Mouse (Mus musculus): Measurements from ENCODE around the gene Asic4.

Asic4 gene

DNA sequence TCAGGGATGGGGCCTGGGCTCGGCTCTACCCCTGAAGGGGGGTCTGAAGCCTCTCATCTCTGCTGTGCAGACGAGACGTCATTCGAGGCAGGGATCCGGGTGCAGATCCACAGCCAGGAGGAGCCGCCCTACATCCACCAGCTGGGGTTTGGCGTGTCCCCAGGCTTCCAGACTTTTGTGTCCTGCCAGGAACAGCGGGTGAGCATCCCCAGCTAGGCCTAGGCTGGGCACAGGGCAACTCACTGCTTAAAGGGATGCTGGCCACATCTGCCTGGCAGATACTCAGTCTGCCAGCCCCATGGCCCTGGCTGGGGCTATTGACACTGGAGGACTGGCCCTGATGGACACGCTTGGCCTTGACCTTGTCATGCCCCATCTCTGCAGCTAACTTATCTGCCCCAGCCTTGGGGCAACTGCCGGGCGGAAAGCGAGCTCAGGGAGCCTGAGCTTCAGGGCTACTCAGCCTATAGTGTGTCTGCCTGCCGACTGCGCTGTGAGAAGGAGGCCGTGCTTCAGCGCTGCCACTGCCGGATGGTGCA is 19.1 kb downstream of the Asic4 start:
- DNase-seq = no peak

- no peak for DNase-seq
Observed at GRCm38 (mm10) chr1:75476441-75476840, 26.2 kb downstream of the Asic4 start.

GRCm38 (mm10) chr1:75477264-75477965 is 27.2 kb downstream of the Asic4 start:
- peak; percentile 91 for DNase-seq

DNA sequence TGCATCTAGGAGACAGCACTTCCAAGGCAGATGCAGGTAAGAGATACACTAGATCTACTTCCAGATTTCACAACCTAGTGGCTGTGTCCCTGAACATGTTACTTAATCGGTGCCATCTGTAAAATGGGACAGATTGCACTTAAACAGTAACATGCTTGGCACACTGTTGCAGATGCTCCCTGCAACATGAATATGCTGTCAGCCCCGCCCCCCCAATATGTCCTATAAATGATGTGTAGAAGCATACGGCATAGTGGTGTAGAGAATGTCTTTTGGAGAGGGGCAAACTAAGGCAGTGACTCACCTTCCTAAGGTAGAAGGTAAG is 27.7 kb downstream of the Asic4 start:
- DNase-seq = peak; percentile 11

- peak; percentile 77 for DNase-seq
Observed at GRCm38 (mm10) chr1:75478497-75478896, 28.3 kb downstream of the Asic4 start.

DNA sequence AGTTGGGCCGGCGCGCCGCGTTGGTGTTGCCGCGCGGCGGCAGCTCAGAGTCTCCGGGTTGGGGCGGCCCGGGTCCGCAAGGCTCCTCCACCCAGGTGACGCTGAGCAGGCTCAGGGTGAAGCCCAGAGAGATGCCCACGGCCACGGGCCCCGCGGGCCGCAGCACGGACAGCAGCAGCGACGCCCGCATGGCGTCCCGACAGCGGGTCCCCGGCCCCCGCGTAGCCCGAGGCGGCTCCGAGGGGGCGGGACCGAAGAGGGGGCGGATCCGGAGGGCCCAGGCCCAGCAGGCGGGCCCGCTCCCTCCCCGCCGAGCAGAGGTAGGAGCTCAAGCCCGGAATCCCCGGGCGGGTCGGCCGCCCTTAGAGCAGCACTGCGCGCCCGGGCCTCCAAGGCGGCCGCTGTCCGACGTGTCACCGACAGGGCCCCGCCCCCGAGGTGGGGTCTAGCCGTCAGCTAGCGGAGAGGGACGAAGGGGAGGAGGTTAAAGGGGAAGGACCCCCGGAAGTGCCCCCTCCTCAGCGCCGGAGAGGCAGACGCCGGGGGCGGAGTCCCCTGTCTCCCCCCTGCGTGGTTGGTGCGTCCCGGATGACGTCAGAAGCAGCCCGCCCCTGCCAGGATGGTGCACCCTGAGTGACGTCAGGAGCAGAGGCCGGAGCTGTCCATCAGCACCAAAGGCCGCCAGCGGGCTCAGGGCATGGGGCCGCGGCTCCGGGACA is 28.8 kb downstream of the Asic4 start, which contains the start of the genes Chpf and Tmem198:
Gene Chpf, minus strand, starts transcription at position 392 of the 719 bp plus-strand sequence.
Gene Tmem198, plus strand, starts transcription at position 617 of the 719 bp plus-strand sequence.
- DNase-seq = peak; percentile 99

DNA sequence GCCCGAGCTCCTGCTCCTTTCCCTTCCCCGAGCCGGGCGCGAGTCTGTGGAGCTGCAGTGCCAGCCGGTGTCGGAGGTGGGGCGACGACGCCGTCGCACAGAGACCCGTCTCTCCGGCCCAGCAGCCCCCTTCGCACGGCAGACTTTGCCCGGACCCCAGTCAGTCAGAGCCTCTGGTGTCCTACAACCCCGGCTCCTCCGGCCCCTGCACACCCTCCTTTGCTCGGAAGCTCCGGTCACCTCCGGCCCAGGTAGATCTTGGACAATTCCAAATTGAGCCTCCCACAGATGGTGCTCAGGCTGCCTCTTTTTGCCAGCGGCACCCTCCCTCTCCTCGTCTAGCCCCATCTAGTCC is 29.4 kb downstream of the Asic4 start:
- no peak for DNase-seq

DNA sequence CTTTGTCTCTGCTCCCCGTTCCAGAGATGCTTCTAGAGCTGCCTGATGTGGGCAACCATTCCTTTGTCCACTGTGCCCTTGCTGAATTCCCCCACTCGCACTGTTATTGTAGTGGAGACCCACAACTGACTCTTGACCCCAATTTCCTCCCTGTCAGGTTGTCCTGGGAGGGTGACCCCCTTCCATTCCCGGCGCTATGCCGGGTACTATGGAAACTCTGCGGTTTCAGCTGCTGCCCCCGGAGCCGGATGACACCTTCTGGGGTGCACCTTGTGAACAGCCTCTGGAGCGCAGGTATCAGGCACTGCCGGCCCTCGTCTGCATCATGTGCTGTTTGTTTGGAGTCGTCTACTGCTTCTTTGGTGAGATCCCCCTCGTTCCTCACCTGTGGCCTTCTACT is 29.8 kb downstream of the Asic4 start:
- DNase-seq = peak; percentile 18

DNA sequence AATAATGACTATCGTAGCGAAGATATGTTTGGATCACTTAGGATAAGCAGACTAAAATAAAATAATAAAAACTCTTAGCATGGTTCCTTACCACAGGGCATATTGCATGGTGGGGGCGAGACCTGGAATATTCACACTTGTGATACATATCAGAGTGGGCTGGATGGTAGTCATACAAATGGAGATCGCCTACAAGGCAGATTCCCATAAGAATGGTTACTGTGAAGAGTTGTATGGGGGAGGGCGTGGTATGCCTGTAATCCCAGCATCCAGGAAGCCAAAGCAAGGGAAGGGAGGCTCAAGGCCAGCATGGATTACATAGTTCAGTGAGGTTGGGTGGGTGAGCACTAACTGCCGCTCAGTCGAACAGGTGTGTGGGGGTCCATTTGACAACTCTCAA is 30.5 kb downstream of the Asic4 start:
- peak; percentile 7 for DNase-seq

GRCm38 (mm10) chr1:75486561-75486960 is 36.3 kb downstream of the Asic4 start:
- peak; percentile 46 for DNase-seq

DNA sequence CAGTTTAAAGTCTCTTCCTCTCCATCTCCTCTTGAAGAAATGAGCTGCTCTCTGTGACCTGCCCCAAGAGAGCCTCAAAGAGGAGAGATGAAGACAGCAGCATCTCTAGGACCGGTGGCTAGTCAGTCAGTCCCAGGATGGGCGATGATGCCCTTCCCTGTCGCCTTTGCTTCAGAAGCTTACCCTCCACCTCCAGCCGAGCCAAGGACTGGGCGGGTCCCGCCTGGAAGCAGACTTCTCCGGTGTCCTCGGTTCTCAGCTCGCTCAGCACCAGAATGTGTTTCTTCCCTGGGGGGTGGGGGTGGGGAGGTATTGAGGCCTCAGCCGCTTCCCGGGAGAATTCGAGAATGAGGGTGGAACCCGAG is 36.8 kb downstream of the Asic4 start:
- DNase-seq = no peak

DNA sequence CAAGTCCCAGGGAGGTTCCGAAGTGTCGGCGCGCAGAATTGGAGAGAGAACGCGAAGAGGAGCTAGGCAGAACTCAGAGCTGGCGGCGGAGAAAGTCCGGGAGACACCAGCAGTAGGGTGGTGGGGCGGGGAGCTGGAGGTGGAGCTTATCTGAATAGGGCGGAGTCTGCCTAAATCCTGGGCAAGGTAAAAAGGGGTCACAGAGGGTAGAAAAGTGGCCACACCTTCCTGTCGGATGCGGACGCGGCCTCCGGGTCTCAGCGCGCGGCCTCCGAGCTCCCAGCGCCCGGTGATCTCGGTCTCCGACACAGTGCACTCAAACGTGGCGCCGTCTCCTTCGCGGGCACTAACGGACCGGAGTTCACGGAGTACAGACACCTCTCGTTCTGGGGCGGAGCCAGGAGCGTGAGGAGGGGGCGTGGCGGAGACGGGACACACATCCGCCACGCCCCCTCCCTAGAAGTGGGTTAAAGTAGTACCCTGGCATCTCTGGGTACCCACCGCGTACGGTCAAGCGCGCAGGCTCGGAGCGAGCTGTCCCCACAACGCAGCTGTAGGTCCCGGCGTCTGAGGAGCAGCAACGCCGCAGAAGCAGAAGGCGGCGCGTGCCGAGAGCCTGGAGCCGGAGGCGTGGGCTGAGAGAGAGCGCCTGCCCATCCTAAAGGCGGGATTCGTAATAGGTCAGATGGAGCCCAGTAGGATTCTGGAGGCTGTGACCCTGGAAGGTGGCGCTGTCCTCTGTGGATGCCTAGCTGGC is 37.3 kb downstream of the Asic4 start:
- peak; percentile 87 for DNase-seq

- DNase-seq = peak; percentile 7
Observed at GRCm38 (mm10) chr1:75490785-75491551, 40.7 kb downstream of the Asic4 start.

- peak; percentile 4 for DNase-seq
Observed at GRCm38 (mm10) chr1:75492579-75493170, 42.4 kb downstream of the Asic4 start.

- peak; percentile 63 for DNase-seq
Observed at GRCm38 (mm10) chr1:75494878-75495548, 44.8 kb downstream of the Asic4 start.

DNA sequence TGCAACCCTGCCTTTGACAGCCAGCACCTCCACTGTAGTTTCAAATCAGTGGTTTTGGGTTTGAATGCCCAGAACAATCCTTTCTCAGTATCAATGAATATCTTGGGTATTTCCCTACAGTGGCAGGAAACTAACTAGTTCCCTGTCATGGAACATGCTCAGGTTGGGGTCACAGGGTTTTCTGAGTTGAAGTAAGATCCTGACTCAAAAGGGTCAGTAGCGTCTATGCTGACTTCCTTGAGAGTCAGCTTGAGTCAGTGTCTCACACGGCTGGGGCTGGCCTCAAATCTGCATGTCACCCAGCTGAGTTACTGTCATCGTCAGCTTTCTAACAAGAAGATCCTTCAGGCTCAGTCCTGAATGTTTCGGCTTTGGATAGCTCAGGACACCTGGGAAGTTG is 48.7 kb downstream of the Asic4 start:
- DNase-seq = no peak

- no peak for DNase-seq
Observed at GRCm38 (mm10) chr1:75499441-75499840, 49.2 kb downstream of the Asic4 start.

DNA sequence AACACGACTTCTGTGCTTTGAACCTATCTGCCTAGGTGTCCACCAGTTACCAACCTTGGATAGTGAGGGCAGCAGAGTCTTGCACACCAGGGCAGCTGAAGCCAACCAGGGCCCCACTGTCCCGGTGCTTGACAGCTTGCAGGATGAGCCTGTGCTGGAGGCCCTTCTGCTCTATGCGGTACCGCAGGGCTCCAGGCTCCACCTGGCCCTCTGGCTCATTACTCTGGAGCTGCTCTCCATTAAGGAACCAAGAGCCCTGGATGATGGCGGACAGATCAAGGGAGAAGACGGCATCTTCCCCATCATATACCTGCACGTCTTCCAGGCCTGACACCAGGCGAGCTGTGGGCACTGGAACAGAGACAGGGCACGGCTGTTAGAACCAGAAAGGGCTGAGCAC is 51.7 kb downstream of the Asic4 start:
- no peak for DNase-seq

GRCm38 (mm10) chr1:75502945-75503650 is 52.9 kb downstream of the Asic4 start:
- no peak for DNase-seq

GRCm38 (mm10) chr1:75503651-75503980 is 53.4 kb downstream of the Asic4 start:
- DNase-seq = no peak

Data from kidney, postnatal 10 days (tissue).